Mouse (Mus musculus) C2C12 (cell line): ENCODE data around the gene Slc44a5. TPM values are rescaled to one million over a fixed set of nuclear protein-coding genes. Genes with fewer than 3 reads are reported as not detected.

Source experiments
- H3K27me3 ChIP-seq: one replicate; pipeline ENCODE4 v1.6.1; 2011; ENCODE audit not compliant: control insufficient read depth, insufficient read depth, insufficient read length
- H3K36me3 ChIP-seq: one replicate; pipeline ENCODE4 v1.6.1; 2011; ENCODE audit not compliant: control insufficient read depth, insufficient read depth
- H3K4me3 ChIP-seq: one replicate; pipeline ENCODE4 v1.5.1; 2011; ENCODE audit warnings: mild to moderate bottlenecking, control low read depth; ENCODE audit not compliant: poor library complexity, insufficient read depth, severe bottlenecking
- H3K79me2 ChIP-seq: one replicate; pipeline ENCODE4 v1.6.1; 2011; ENCODE audit not compliant: control insufficient read depth, insufficient read depth
- H3K79me3 ChIP-seq: one replicate; pipeline ENCODE4 v1.6.1; 2011; ENCODE audit warnings: low read depth, control low read depth
- H3ac ChIP-seq: one replicate; pipeline ENCODE3; 2011; ENCODE audit warnings: low read depth; ENCODE audit not compliant: control insufficient read depth, insufficient read length
- CEBPB ChIP-seq: IDR thresholded peaks from one replicate; pipeline ENCODE4 v1.6.1; 2011; ENCODE audit warnings: low read depth, mild to moderate bottlenecking, control low read depth, moderate library complexity
- CTCF ChIP-seq: IDR thresholded peaks from one replicate; pipeline ENCODE4 v1.5.1; 2011; ENCODE audit not compliant: control insufficient read depth, insufficient read depth, insufficient read length
- FOSL1 ChIP-seq: IDR thresholded peaks from one replicate; pipeline ENCODE4 v1.8.0; 2011; ENCODE audit warnings: mild to moderate bottlenecking, low read length; ENCODE audit not compliant: poor library complexity, insufficient read depth, severe bottlenecking
- MAX ChIP-seq: IDR thresholded peaks from one replicate; pipeline ENCODE4 v1.6.1; 2011; ENCODE audit warnings: mild to moderate bottlenecking, control low read depth
- MYOD1 ChIP-seq: IDR thresholded peaks from one replicate; pipeline ENCODE4 v1.6.1; 2011; ENCODE audit warnings: low read depth; ENCODE audit not compliant: control insufficient read depth, insufficient read length
- MYOG ChIP-seq: IDR thresholded peaks from one replicate; pipeline ENCODE4 v1.6.1; 2011; ENCODE audit not compliant: control insufficient read depth, insufficient read length; ENCODE audit errors: extremely low read depth
- USF1 ChIP-seq: IDR thresholded peaks from one replicate; pipeline ENCODE4 v1.6.1; 2011; ENCODE audit warnings: low read depth, mild to moderate bottlenecking, control low read depth, moderate library complexity
- polyA plus RNA-seq: library from polyadenylated mRNA; unstranded; fragments of >200 nt; fragmentation: generic; extraction: Trizol; gene quantifications from one replicate; pipeline ENCODE4 v1.2.1, GENCODE M21; 2012; ENCODE audit warnings: missing spikeins

The Slc44a5 gene
- polyA plus RNA-seq, 1 experiment, result 0.06 TPM

DNA sequence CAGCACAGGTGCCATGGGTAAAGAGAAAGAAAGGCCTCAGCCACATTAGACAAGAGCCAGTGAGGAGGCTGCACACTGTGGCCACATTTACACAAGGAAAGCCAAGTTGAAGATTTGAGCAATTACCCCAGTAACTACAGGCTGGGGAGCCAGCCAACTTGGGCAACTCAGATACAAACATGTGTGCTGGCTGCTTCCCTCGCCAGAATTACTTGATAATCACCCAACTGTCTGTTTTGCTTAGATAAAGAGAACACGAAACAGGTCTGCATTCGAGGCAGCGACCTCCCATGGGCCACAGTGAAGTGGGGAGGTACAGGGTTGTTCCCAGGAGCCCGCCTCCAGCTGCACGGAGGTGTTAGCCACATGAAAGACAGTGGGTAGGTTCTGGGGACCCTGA, 324.3 kb downstream of the Slc44a5 start:
- no peaks in the 10 kb centered on the region for H3K27me3 ChIP-seq
- TF ChIP-seq CTCF (no peak), MYOG (no peak), MYOD1 (no peak), CEBPB (no peak), MAX (no peak), FOSL1 (no peak), USF1 (no peak)
- H3ac ChIP-seq, result no peak overlapping the region

DNA sequence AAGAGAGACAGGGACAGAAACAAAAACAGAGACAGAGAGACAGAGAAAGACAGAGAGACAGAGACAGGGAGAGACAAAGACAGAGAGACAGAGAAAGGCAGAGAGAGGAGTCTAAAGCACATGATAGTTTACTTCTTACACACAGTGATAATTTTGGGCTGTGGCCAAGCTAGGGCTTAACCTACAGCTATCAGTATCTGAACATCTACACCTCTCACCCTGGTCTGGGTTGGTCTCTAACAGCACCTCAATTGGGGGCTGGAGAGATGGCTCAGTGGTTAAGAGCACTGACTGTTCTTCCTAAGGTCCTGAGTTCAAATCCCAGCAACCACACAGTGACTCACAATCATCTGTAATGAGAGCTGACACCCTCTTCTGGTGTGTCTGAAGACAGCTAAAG, 325.3 kb downstream of the Slc44a5 start:
- no peaks in the 10 kb centered on the region for H3K79me3 ChIP-seq
- no peak overlapping the region for H3K4me3 ChIP-seq
- no peak overlapping the region for H3ac ChIP-seq
- H3K79me2 ChIP-seq, result no peaks in the 10 kb centered on the region
- H3K27me3 ChIP-seq, result no peaks in the 10 kb centered on the region
- no peaks in the 10 kb centered on the region for H3K36me3 ChIP-seq
- TF ChIP-seq USF1 (no peak), MYOG (no peak), MAX (no peak), MYOD1 (no peak), FOSL1 (no peak), CEBPB (no peak), CTCF (no peak)

More for the DNA sequence above, 324.3 kb downstream of the Slc44a5 start:
- H3K4me3 ChIP-seq, result no peak overlapping the region
- no peaks in the 10 kb centered on the region for H3K79me2 ChIP-seq
- no peaks in the 10 kb centered on the region for H3K36me3 ChIP-seq
- no peaks in the 10 kb centered on the region for H3K79me3 ChIP-seq

DNA sequence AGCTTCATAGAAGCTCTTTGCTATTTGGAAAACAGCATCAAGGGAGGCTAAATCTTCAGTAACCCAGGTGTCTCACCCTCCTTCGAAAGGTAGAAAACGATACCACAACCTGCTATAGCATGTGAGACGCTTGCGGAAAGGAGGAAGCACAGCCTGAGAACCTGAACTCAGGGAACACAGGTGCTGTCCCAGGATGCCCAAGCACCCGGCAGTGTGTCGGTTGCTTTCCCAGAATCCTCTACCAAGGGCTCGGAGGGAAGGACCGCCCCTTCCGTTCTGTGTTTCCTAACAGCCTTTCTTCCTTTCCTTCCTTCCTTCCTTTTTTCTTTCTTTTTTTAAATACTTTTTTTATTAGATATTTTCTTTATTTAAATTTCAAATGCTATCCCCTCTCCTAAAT, 326.8 kb downstream of the Slc44a5 start:
- Histone ChIP-seq H3ac (no peak overlapping the region), H3K79me3 (no peaks in the 10 kb centered on the region), H3K79me2 (no peaks in the 10 kb centered on the region), H3K36me3 (no peaks in the 10 kb centered on the region), H3K4me3 (no peak overlapping the region), H3K27me3 (no peaks in the 10 kb centered on the region)
- TF ChIP-seq USF1 (no peak), MAX (no peak), CEBPB (no peak), MYOG (no peak), FOSL1 (no peak), MYOD1 (no peak), CTCF (no peak)

DNA sequence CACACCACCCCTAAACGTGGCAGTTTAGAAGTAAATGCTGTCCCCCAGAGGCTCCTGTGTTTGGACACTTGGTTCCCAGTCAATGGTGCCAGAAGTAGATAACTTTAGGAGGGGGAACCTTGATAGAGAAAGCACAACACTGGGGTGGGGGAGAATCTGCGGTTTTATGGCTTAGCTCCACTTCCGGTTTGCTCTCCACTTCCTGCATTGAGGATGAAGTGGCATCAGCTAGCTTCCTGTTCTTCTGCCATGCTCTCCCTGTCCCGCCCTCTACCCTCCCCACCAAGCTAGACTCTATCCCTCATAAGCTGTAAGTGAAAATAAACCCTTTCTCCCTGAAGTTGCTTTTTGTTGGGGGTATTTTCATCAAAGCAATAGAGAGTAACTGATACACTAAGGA, 327.9 kb downstream of the Slc44a5 start:
- H3K79me2 ChIP-seq, result no peaks in the 10 kb centered on the region
- no peaks in the 10 kb centered on the region for H3K27me3 ChIP-seq
- no peaks in the 10 kb centered on the region for H3K79me3 ChIP-seq
- no peak overlapping the region for H3K4me3 ChIP-seq
- no peaks in the 10 kb centered on the region for H3K36me3 ChIP-seq
- no peak for TF ChIP-seq MAX
- TF ChIP-seq USF1, result no peak
- TF ChIP-seq MYOD1, result no peak
- no peak for TF ChIP-seq CTCF
- TF ChIP-seq CEBPB, result no peak
- no peak for TF ChIP-seq MYOG
- TF ChIP-seq FOSL1, result no peak
- H3ac ChIP-seq, result no peak overlapping the region

DNA sequence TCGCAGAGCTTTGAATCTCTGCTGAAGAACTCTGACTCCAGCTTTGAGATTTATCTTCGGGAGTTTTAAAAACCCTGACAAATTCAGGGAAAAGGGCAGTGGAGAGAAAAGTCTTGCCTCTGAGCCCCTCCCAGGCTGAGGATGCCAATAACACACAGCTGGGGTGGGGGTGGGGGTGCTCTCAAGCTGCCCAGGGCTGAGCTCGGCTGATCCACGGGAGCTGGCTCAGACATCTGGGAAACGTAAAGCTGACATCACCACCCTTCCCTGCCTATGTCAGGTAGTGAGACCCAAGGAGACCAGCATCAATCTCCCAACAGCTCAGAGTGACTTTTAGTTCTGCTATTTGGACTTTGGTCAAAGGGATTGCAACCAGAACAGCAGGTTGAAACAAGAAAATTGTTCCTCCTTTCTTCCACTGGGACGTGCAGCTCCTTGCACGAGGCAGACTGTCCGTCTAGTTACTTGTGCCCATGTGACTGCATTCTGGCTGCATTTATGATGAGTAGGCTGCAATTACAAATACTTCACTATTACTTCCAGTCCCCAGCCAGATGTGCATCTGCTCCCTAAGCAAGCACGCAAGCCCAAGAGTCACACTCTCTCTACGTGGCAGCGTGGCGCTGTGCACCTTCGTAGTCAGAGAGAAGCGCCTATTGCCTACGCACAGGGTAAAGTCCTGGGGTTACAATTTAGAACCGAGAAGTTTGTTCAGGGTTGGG, 332.1 kb downstream of the Slc44a5 start:
- Histone ChIP-seq H3ac (no peak overlapping the region), H3K27me3 (no peaks in the 10 kb centered on the region), H3K4me3 (no peak overlapping the region), H3K79me3 (no peaks in the 10 kb centered on the region), H3K79me2 (no peaks in the 10 kb centered on the region), H3K36me3 (no peaks in the 10 kb centered on the region)
- no peak for TF ChIP-seq CEBPB
- TF ChIP-seq MYOD1, result no peak
- TF ChIP-seq FOSL1, result no peak
- no peak for TF ChIP-seq USF1
- no peak for TF ChIP-seq CTCF
- no peak for TF ChIP-seq MAX
- TF ChIP-seq MYOG, result no peak

DNA sequence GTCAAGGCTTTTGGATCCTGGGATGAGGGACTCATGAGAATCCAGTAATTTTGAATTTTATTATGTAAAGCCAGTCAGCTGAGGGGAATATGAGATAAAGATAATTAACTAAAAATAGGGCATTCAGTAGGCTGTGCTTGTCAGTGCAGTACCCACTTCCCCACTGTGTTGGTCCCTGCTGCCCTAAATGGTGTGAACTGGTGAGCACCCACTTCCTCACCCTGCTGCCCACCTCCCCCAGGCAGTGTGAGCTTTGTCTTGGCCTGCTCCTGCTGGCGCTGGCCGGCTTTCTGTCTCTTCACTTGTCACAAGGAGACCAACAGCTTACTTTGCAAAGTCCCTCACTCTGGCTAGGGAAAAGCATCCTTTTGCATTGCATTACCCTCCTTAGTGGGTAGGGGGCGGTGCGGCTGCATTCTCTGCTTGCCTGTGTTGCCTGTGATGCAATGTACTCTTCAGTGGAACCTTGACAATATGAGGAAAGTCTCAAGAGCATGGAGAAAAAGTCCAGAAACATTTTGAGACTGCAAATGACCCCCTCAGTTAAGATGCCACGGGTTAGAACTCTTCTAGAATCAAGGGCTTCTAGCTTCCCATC, 344.5 kb downstream of the Slc44a5 start:
- H3K4me3 ChIP-seq, result no peak overlapping the region
- TF ChIP-seq CEBPB (no peak), CTCF (no peak), MYOG (no peak), MYOD1 (no peak), FOSL1 (no peak), USF1 (no peak), MAX (no peak)
- H3K79me3 ChIP-seq, result no peaks in the 10 kb centered on the region
- no peaks in the 10 kb centered on the region for H3K27me3 ChIP-seq
- no peak overlapping the region for H3ac ChIP-seq
- no peaks in the 10 kb centered on the region for H3K36me3 ChIP-seq
- no peaks in the 10 kb centered on the region for H3K79me2 ChIP-seq
